Mouse (Mus musculus) MEL (cell line): ENCODE measurements around the gene Zfp513. TPM values are rescaled to one million over a fixed set of nuclear protein-coding genes. Genes with fewer than 3 reads are reported as not detected.

Experiments
- DNase-seq: peaks from one replicate; pipeline ENCODE4 v3.0.0; 2011; ENCODE audit warnings: low read depth, low spot score
- H3K27ac ChIP-seq: 2 replicates; pipeline ENCODE4 v1.5.1; 2012; ENCODE audit warnings: low read depth, mild to moderate bottlenecking, control low read depth, low read length, moderate library complexity; ENCODE audit not compliant: control insufficient read depth
- H3K27me3 ChIP-seq, 2 experiments: fragments of 150-350 bp in 1 of 2; sonication (generic) in 1 of 2; 2 replicates each; pipeline ENCODE4 v1.6.1; 2012; ENCODE audit warnings: low read length in 2 of 2, mild to moderate bottlenecking in 2 of 2, improper control_type of control experiment in 1 of 2, moderate library complexity in 1 of 2; ENCODE audit not compliant: insufficient read depth in 2 of 2, control insufficient read depth in 1 of 2
- H3K36me3 ChIP-seq, 2 experiments: 2 replicates each; pipeline ENCODE4 v1.6.1; 2012 to 2014; ENCODE audit warnings: low read length in 2 of 2, improper control_type of control experiment in 1 of 2, inconsistent platforms in 1 of 2, mild to moderate bottlenecking in 1 of 2; ENCODE audit not compliant: insufficient read depth in 2 of 2, control insufficient read depth in 1 of 2
- H3K4me1 ChIP-seq, 2 experiments: fragments of 150-350 bp in 1 of 2; sonication (generic) in 1 of 2; 2 replicates each; pipeline ENCODE4 v1.6.1; 2012; ENCODE audit warnings: low read length in 2 of 2, improper control_type of control experiment in 1 of 2, mild to moderate bottlenecking in 1 of 2; ENCODE audit not compliant: insufficient read depth in 2 of 2, control insufficient read depth in 1 of 2
- H3K4me3 ChIP-seq, 2 experiments: fragments of 150-350 bp in 1 of 2; sonication (generic) in 1 of 2; 2 replicates each; pipeline ENCODE4 v1.5.1; 2012; ENCODE audit warnings: low read depth in 2 of 2, low read length in 2 of 2, mild to moderate bottlenecking in 2 of 2, moderate library complexity in 2 of 2, control low read depth in 1 of 2, improper control_type of control experiment in 1 of 2; ENCODE audit not compliant: control insufficient read depth in 1 of 2, insufficient read depth in 1 of 2
- H3K79me2 ChIP-seq: 2 replicates; pipeline ENCODE4 v1.6.1; 2012; ENCODE audit warnings: mild to moderate bottlenecking, low read length, moderate library complexity; ENCODE audit not compliant: control insufficient read depth, poor library complexity, insufficient read depth
- H3K9ac ChIP-seq: 2 replicates; pipeline ENCODE4 v1.6.1; 2012; ENCODE audit warnings: low read depth, mild to moderate bottlenecking, control low read depth, low read length, moderate library complexity; ENCODE audit not compliant: control insufficient read depth, poor library complexity, severe bottlenecking
- H3K9me3 ChIP-seq: fragments of 150-350 bp; sonication (generic); replicated peaks from 2 replicates; pipeline ENCODE4 v1.6.1; 2012; ENCODE audit warnings: mild to moderate bottlenecking, low read length, improper control_type of control experiment, moderate library complexity; ENCODE audit not compliant: insufficient read depth
- CTCF ChIP-seq, 3 experiments: IDR thresholded peaks in 2 of 3; conservative IDR thresholded peaks in 1 of 3; 2 replicates each; pipeline ENCODE4 v1.5.1; 2011 to 2012; ENCODE audit warnings: low read length in 3 of 3, low read depth in 2 of 3, mild to moderate bottlenecking in 2 of 3, improper control_type of control experiment in 1 of 3, inconsistent platforms in 1 of 3, mixed read lengths in 1 of 3, moderate library complexity in 1 of 3; ENCODE audit not compliant: control insufficient read depth in 1 of 3, insufficient read depth in 1 of 3, poor library complexity in 1 of 3, severe bottlenecking in 1 of 3
- E2F4 ChIP-seq: IDR thresholded peaks from 2 replicates; pipeline ENCODE4 v1.6.1; 2011; ENCODE audit warnings: low read depth, low read length, improper control_type of control experiment, borderline replicate concordance
- GATA1 ChIP-seq: IDR thresholded peaks from 2 replicates; pipeline ENCODE4 v1.6.1; 2011; ENCODE audit warnings: low read depth, low read length, improper control_type of control experiment
- HCFC1 ChIP-seq: IDR thresholded peaks from 2 replicates; pipeline ENCODE4 v1.6.1; 2012; ENCODE audit warnings: low read depth, mild to moderate bottlenecking, inconsistent platforms, low read length, improper control_type of control experiment, moderate library complexity
- KAT2A ChIP-seq: conservative IDR thresholded peaks from 2 replicates; pipeline ENCODE4 v1.6.1; 2012; ENCODE audit warnings: low read depth, low read length, improper control_type of control experiment, inconsistent platforms
- MAZ ChIP-seq: IDR thresholded peaks from 2 replicates; pipeline ENCODE4 v1.6.1; 2012; ENCODE audit warnings: low read depth, mild to moderate bottlenecking, inconsistent platforms, low read length, improper control_type of control experiment
- MYB ChIP-seq: IDR thresholded peaks from 2 replicates; pipeline ENCODE4 v1.6.1; 2011; ENCODE audit warnings: mild to moderate bottlenecking, low read depth, low read length, improper control_type of control experiment
- POLR2A ChIP-seq, 2 experiments: IDR thresholded peaks; 2 replicates each; pipeline ENCODE4 v1.6.1; 2011 to 2012; ENCODE audit warnings: low read length in 2 of 2, mild to moderate bottlenecking in 2 of 2, control low read depth in 1 of 2, improper control_type of control experiment in 1 of 2, low read depth in 1 of 2, moderate library complexity in 1 of 2; ENCODE audit not compliant: control insufficient read depth in 1 of 2, insufficient read depth in 1 of 2, poor library complexity in 1 of 2
- POLR2AphosphoS5 ChIP-seq: IDR thresholded peaks from 2 replicates; pipeline ENCODE4 v1.6.1; 2012; ENCODE audit warnings: low read depth, borderline replicate concordance, mild to moderate bottlenecking, inconsistent platforms, low read length, moderate library complexity, mixed read lengths
- RAD21 ChIP-seq: IDR thresholded peaks from 2 replicates; pipeline ENCODE4 v1.6.1; 2011; ENCODE audit warnings: mild to moderate bottlenecking, low read depth, low read length, improper control_type of control experiment
- RCOR1 ChIP-seq: IDR thresholded peaks from 2 replicates; pipeline ENCODE4 v1.6.1; 2012; ENCODE audit warnings: low read depth, mild to moderate bottlenecking, inconsistent platforms, low read length, improper control_type of control experiment
- SIN3A ChIP-seq: IDR thresholded peaks from 2 replicates; pipeline ENCODE4 v1.6.1; 2012; ENCODE audit warnings: low read length, improper control_type of control experiment, inconsistent platforms
- SMC3 ChIP-seq: IDR thresholded peaks from 2 replicates; pipeline ENCODE4 v1.6.1; 2011; ENCODE audit warnings: low read depth, low read length, improper control_type of control experiment
- TAL1 ChIP-seq: IDR thresholded peaks from 2 replicates; pipeline ENCODE4 v1.6.1; 2012; ENCODE audit warnings: mild to moderate bottlenecking, inconsistent platforms, low read length, moderate library complexity, mixed read lengths
- UBTF ChIP-seq: IDR thresholded peaks from 2 replicates; pipeline ENCODE4 v1.6.1; 2012; ENCODE audit warnings: low read depth, mild to moderate bottlenecking, inconsistent platforms, low read length, improper control_type of control experiment, moderate library complexity, borderline replicate concordance; ENCODE audit not compliant: insufficient read depth
- ZMIZ1 ChIP-seq: IDR thresholded peaks from 2 replicates; pipeline ENCODE4 v1.6.1; 2012; ENCODE audit warnings: low read depth, mild to moderate bottlenecking, inconsistent platforms, low read length, improper control_type of control experiment, moderate library complexity
- polyA plus RNA-seq, 2 experiments: library from polyadenylated mRNA; stranded (reverse) in 1 of 2; unstranded in 1 of 2; fragments of >175 nt in 1 of 2; fragments of >200 nt in 1 of 2; gene quantifications; 2 replicates each; pipeline versions ENCODE4 v1.2.1 to v1.2.4; 2012; ENCODE audit warnings: low replicate concordance in 2 of 2, low read depth in 1 of 2; ENCODE audit not compliant: insufficient read length in 2 of 2, insufficient read depth in 1 of 2, missing spikeins in 1 of 2
- total RNA-seq: library from RNA; depleted of rRNA; stranded (reverse); fragments of 300-350 nt; gene quantifications from 2 replicates; pipeline ENCODE4 v1.2.3, GENCODE M21; 2012

Zfp513 gene
- total and polyA plus RNA-seq, 3 experiments = 7.0 to 15.2 TPM; not detected in 1

- H3K4me1 ChIP-seq = peaks cover 0 to 9% of the 10 kb centered on the region in 2 experiments; a peak in 1 of 4 replicates
- no peaks in the 10 kb centered on the region for H3K27me3 ChIP-seq
- H3K79me2 ChIP-seq = peaks cover 29% of the 10 kb centered on the region
- no peaks in the 10 kb centered on the region for H3K9me3 ChIP-seq
- no peak for TF ChIP-seq SIN3A
- no peak for TF ChIP-seq SMC3
- TF ChIP-seq POLR2A (IDR thresholded peaks at IDR 0.05; ENCODE audit: control insufficient read depth in 1 of 2, insufficient read depth in 1 of 2, low read depth in 1 of 2, low read length in 2 of 2, poor library complexity in 1 of 2) = peak in 1 of 2 experiments; percentile 24; a peak in 1 of 4 replicates
- DNase-seq = no peak
- no peak overlapping the region for H3K27ac ChIP-seq
- H3K4me3 ChIP-seq = no peak overlapping the region
- no peak overlapping the region for H3K9ac ChIP-seq
- peaks cover 4 to 21% of the 10 kb centered on the region in 2 experiments for H3K36me3 ChIP-seq
Observed at GRCm38 (mm10) chr5:31196207-31196606, 5.9 kb downstream of the Zfp513 start.

DNA sequence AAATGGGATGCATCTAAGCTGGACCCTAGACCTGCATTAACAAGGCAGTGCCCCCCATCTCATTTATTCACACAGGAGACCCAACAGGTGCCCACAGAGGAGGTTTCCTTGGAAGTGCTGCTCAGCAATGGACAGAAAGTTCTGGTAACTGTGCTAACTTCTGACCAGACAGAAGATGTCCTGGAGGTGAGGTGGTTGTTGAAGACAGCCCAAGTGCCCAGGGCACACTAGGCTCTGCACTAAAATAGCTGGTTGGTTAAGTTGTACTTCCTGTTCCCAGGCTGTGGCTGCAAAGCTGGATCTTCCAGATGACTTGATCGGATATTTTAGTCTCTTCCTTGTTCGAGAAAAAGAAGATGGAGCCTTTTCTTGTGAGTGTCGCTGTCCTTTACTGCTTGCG is 6.4 kb downstream of the Zfp513 start:
- no peaks in the 10 kb centered on the region for H3K9me3 ChIP-seq
- no peak overlapping the region for H3K4me3 ChIP-seq
- peaks cover 0 to 9% of the 10 kb centered on the region in 2 experiments; a peak in 1 of 4 replicates for H3K4me1 ChIP-seq
- H3K27me3 ChIP-seq = no peaks in the 10 kb centered on the region
- TF ChIP-seq MYB (no peak), TAL1 (no peak), POLR2A (IDR thresholded peaks at IDR 0.05; ENCODE audit: control insufficient read depth in 1 of 2, insufficient read depth in 1 of 2, low read depth in 1 of 2, low read length in 2 of 2, poor library complexity in 1 of 2) (no peak), MAZ (no peak), KAT2A (no peak), CTCF (IDR thresholded peaks at IDR 0.05 in 2 of 3, conservative IDR thresholded peaks at IDR 0.05 in 1 of 3; ENCODE audit: control insufficient read depth in 1 of 3, insufficient read depth in 1 of 3, low read depth in 2 of 3, low read length in 3 of 3, poor library complexity in 1 of 3, severe bottlenecking in 1 of 3) (no peak), POLR2AphosphoS5 (no peak), E2F4 (no peak), UBTF (no peak), ZMIZ1 (no peak), RAD21 (no peak), GATA1 (no peak), RCOR1 (no peak), HCFC1 (no peak)
- TF ChIP-seq, all 39 proteins: peak for 0
- no peak for DNase-seq
- Histone ChIP-seq H3K36me3 (peaks cover 4 to 18% of the 10 kb centered on the region in 2 experiments), H3K79me2 (peaks cover 28% of the 10 kb centered on the region), H3K27ac (no peak overlapping the region), H3K9ac (no peak overlapping the region)
